ENCODE assay signal across 15 mouse cellular contexts in genomic region chr4:126734001-126734603, GRCm38 (mm10). TPM values are rescaled to one million over a fixed set of nuclear protein-coding genes. Genes with fewer than 3 reads are reported as not detected.
DNase-seq lines count a peak whose midpoint lies in the region; ATAC-seq and TF ChIP-seq lines count a peak whose summit lies in the region.
"Had no signal": no experiment of that assay in that cellular context is flagged by ENCODE, and none has a peak within 500 bp of the region (broad histone marks: within the 10 kb centered on the region; RNA-seq: fewer than 3 reads in every experiment).

No protein-coding gene starts in this region.

- no peaks in the 10 kb centered on the region for H3K9me3 ChIP-seq in intestine, postnatal 0 days (ENCODE audit: control insufficient read depth)
- no peaks in the 10 kb centered on the region for H3K9me3 ChIP-seq in intestine, embryonic 15.5 days
- no peaks in the 10 kb centered on the region for H3K9me3 ChIP-seq in embryonic facial prominence, embryonic 13.5 days
- peaks cover 7% of the 10 kb centered on the region for H3K9me3 ChIP-seq in megakaryocyte, embryonic 14.5 days
- H3K9me3 ChIP-seq: heart, embryonic 10.5 days had no signal

- peaks cover 93% of the 10 kb centered on the region for H3K27me3 ChIP-seq in intestine, postnatal 0 days (replicated peaks; ENCODE audit: control insufficient read depth, insufficient read depth, low read length)
- peaks cover 92% of the 10 kb centered on the region for H3K27me3 ChIP-seq in intestine, embryonic 15.5 days (replicated peaks)
- H3K27me3 ChIP-seq in embryonic facial prominence, embryonic 13.5 days: peaks cover 98% of the 10 kb centered on the region
- peaks cover 97% of the 10 kb centered on the region for H3K27me3 ChIP-seq in megakaryocyte, embryonic 14.5 days (replicated peaks)

- no peaks in the 10 kb centered on the region for H3K4me1 ChIP-seq in intestine, postnatal 0 days (replicated peaks; ENCODE audit: control insufficient read depth, insufficient read depth, low read length)
- H3K4me1 ChIP-seq in intestine, embryonic 15.5 days (replicated peaks): peaks cover 21% of the 10 kb centered on the region
- peaks cover 30% of the 10 kb centered on the region for H3K4me1 ChIP-seq in embryonic facial prominence, embryonic 13.5 days
- peaks cover 41% of the 10 kb centered on the region for H3K4me1 ChIP-seq in megakaryocyte, embryonic 14.5 days

- WGBS in intestine, postnatal 0 days: 3% methylated on average over 16 of the region's 16 CpGs
- WGBS in intestine, embryonic 15.5 days: 4% methylated on average over 16 of the region's 16 CpGs
- WGBS in embryonic facial prominence, embryonic 13.5 days: 2% methylated on average over 16 of the region's 16 CpGs

- H3K4me3 ChIP-seq in intestine, postnatal 0 days (ENCODE audit: low read depth, low read length): 0 out of 2 replicates have a peak overlapping the region, but pooled peaks have one; percentile 41
- no peak overlapping the region for H3K4me3 ChIP-seq in intestine, embryonic 15.5 days (replicated peaks)
- no peak overlapping the region; the same call in 1 of the 2 replicates for H3K4me3 ChIP-seq in embryonic facial prominence, embryonic 13.5 days
- peak overlapping the region; percentile 77 for H3K4me3 ChIP-seq in megakaryocyte, embryonic 14.5 days (replicated peaks)

- no peak for ATAC-seq in intestine, postnatal 0 days
- no peak for ATAC-seq in intestine, embryonic 15.5 days
- ATAC-seq in embryonic facial prominence, embryonic 13.5 days (ENCODE audit: insufficient number of reproducible peaks, insufficient read depth, low FRiP score, low TSS enrichment, low read depth): no peak

- H3K36me3 ChIP-seq in intestine, postnatal 0 days (ENCODE audit: control insufficient read depth, insufficient read depth): no peaks in the 10 kb centered on the region
- H3K36me3 ChIP-seq in intestine, embryonic 15.5 days: no peaks in the 10 kb centered on the region
- H3K36me3 ChIP-seq in embryonic facial prominence, embryonic 13.5 days: no peaks in the 10 kb centered on the region
- H3K36me3 ChIP-seq in megakaryocyte, embryonic 14.5 days (replicated peaks; ENCODE audit: low read length): no peaks in the 10 kb centered on the region
- H3K36me3 ChIP-seq: heart, embryonic 10.5 days had no signal

- peak; percentile 29 for DNase-seq in embryo, embryonic 9.5 days (ENCODE audit: extremely low spot score)
- no peak for DNase-seq in embryo, embryonic 10 days (ENCODE audit: low spot score)
- DNase-seq in right cerebral cortex, postnatal 36 days (ENCODE audit: low spot score in 2 of 2): no peak
- no peak for DNase-seq in cerebellum, postnatal 4 days (ENCODE audit: low spot score in 2 of 2)
- DNase-seq: adrenal gland, postnatal 14 days; heart, postnatal 4 days; kidney, adult 8-10 months; right cerebral cortex, adult 18-20 months had no signal

- no peak overlapping the region for H3K27ac ChIP-seq in intestine, postnatal 0 days (ENCODE audit: low read depth, low read length)
- no peak overlapping the region for H3K27ac ChIP-seq in intestine, embryonic 15.5 days
- no peak overlapping the region for H3K27ac ChIP-seq in embryonic facial prominence, embryonic 13.5 days
- H3K27ac ChIP-seq: heart, embryonic 10.5 days; liver, embryonic 14.5 days had no signal

- no peak overlapping the region for H3K9ac ChIP-seq in intestine, postnatal 0 days (ENCODE audit: low read depth, low read length)
- no peak overlapping the region for H3K9ac ChIP-seq in intestine, embryonic 15.5 days
- H3K9ac ChIP-seq in embryonic facial prominence, embryonic 13.5 days: no peak overlapping the region
- H3K9ac ChIP-seq: liver, embryonic 14.5 days had no signal

- no peak overlapping the region for H3K4me2 ChIP-seq in intestine, postnatal 0 days (replicated peaks; ENCODE audit: low read depth)
- no peak overlapping the region; the same call in 1 of the 2 replicates for H3K4me2 ChIP-seq in intestine, embryonic 15.5 days (replicated peaks)
- peak overlapping the region; percentile 33 for H3K4me2 ChIP-seq in embryonic facial prominence, embryonic 13.5 days

- TF ChIP-seq CTCF in intestine, postnatal 0 days (IDR thresholded peaks at IDR 0.05; ENCODE audit: low read depth): no peak

RNA-seq across cellular contexts. Expression of gene Tfap2e, which starts 1.9 kb away (rescaled TPM):
- not detected in 2 replicates for polyA plus RNA-seq in intestine, postnatal 0 days (2015; fragmentation: Nextera tagmentation; extraction: Ambion mirVana)
- polyA plus RNA-seq in intestine, embryonic 15.5 days (2015; fragmentation: Nextera tagmentation; extraction: Ambion mirVana): not detected in 2 replicates
- 0.17 TPM in 1 of 2 replicates, not detected in the other for polyA plus RNA-seq in embryonic facial prominence, embryonic 13.5 days (2015; fragmentation: Nextera tagmentation; extraction: Ambion mirVana)
- polyA plus RNA-seq in megakaryocyte, embryonic 14.5 days (2012; ENCODE audit: insufficient read depth, low replicate concordance): not detected in 2 replicates
- polyA plus RNA-seq: cortical plate, adult 2 months; heart, embryonic 10.5 days; liver, embryonic 14.5 days had no signal

RNA-seq across cellular contexts. Expression of gene Ncdn, which starts 19.1 kb away (rescaled TPM):
- 13.5 and 14.0 TPM in 2 replicates for polyA plus RNA-seq in intestine, postnatal 0 days (2015; fragmentation: Nextera tagmentation; extraction: Ambion mirVana)
- 27.3 TPM in 2 replicates for polyA plus RNA-seq in intestine, embryonic 15.5 days (2015; fragmentation: Nextera tagmentation; extraction: Ambion mirVana)
- polyA plus RNA-seq in embryonic facial prominence, embryonic 13.5 days (2015; fragmentation: Nextera tagmentation; extraction: Ambion mirVana): 29.5 and 30.7 TPM in 2 replicates
- polyA plus RNA-seq in megakaryocyte, embryonic 14.5 days (2012; ENCODE audit: insufficient read depth, low replicate concordance): 33.6 and 37.4 TPM in 2 replicates

RNA-seq across cellular contexts. Expression of gene AU040320, which starts 19.2 kb away (rescaled TPM):
- polyA plus RNA-seq in intestine, postnatal 0 days (2015; fragmentation: Nextera tagmentation; extraction: Ambion mirVana): 68.7 and 77.6 TPM in 2 replicates
- polyA plus RNA-seq in intestine, embryonic 15.5 days (2015; fragmentation: Nextera tagmentation; extraction: Ambion mirVana): 29.3 and 30.4 TPM in 2 replicates
- 15.9 and 17.4 TPM in 2 replicates for polyA plus RNA-seq in embryonic facial prominence, embryonic 13.5 days (2015; fragmentation: Nextera tagmentation; extraction: Ambion mirVana)
- polyA plus RNA-seq in megakaryocyte, embryonic 14.5 days (2012; ENCODE audit: insufficient read depth, low replicate concordance): 18.6 and 47.8 TPM in 2 replicates

RNA-seq across cellular contexts. Expression of gene Psmb2, which starts 56.7 kb away (rescaled TPM):
- polyA plus RNA-seq in intestine, postnatal 0 days (2015; fragmentation: Nextera tagmentation; extraction: Ambion mirVana): 358 and 381 TPM in 2 replicates
- 500 and 522 TPM in 2 replicates for polyA plus RNA-seq in intestine, embryonic 15.5 days (2015; fragmentation: Nextera tagmentation; extraction: Ambion mirVana)
- 477 and 482 TPM in 2 replicates for polyA plus RNA-seq in embryonic facial prominence, embryonic 13.5 days (2015; fragmentation: Nextera tagmentation; extraction: Ambion mirVana)
- 40.3 and 113 TPM in 2 replicates for polyA plus RNA-seq in megakaryocyte, embryonic 14.5 days (2012; ENCODE audit: insufficient read depth, low replicate concordance)

Comparison
In these comparisons a context has a peak if more than half of its experiments do, and no peak if none do; other contexts are left out.
1. H3K4me3 ChIP-seq: peak in intestine, postnatal 0 days (single experiment) and megakaryocyte, embryonic 14.5 days (single experiment); none in intestine, embryonic 15.5 days (single experiment) and embryonic facial prominence, embryonic 13.5 days (single experiment).